Mouse (Mus musculus) lung, postnatal 36 days (tissue): ENCODE measurements around the gene Cramp1l.
"Not testable (repeated sequence)": the region's sequence is repeated elsewhere in the genome, so short reads cannot be mapped to it uniquely, and the experiment has no call there.

ENCODE experiments used
- DNase-seq: peaks from one replicate; pipeline ENCODE4 v3.0.0; 2022; ENCODE audit warnings: mixed read lengths

Cramp1l gene

DNA sequence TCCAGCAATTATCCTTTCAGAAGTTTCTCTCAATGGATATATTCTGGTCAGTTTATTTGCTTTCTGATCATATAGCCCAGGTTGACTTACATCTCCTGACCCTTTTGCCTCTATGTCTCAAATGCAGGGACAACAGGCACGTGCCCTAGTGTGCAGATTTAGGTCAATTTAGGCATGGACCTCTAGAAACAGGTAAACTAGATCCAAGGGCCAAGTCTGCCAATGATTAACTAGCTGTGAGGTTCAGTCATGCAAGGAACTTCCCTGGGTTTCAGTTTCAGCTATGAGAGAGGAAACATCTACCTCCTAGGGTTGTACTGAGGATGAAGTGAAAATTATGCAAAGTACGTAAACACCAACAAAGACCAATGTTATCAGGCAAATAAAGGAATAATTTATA lies 62.3 kb downstream of the Cramp1l start:
- peak; percentile 37 for DNase-seq

DNA sequence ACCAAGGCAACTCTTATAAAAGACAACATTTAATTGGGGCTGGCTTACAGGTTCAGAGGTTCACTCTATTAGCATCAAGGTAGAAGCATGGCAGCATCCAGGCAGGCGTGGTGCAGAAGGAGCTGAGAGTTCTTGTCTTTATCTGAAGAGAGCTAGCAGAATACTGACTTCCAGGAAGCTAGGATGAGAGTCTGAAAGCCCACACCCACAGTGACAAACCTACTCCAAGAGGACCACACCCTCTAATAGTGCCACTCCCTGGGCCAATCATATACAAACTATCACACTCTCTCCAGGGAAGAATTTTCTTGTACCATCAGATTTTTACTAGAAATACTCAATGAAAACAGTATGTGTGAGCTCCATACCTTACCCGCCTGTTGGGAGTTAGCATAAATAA lies 64.9 kb downstream of the Cramp1l start:
- DNase-seq: no peak

DNA sequence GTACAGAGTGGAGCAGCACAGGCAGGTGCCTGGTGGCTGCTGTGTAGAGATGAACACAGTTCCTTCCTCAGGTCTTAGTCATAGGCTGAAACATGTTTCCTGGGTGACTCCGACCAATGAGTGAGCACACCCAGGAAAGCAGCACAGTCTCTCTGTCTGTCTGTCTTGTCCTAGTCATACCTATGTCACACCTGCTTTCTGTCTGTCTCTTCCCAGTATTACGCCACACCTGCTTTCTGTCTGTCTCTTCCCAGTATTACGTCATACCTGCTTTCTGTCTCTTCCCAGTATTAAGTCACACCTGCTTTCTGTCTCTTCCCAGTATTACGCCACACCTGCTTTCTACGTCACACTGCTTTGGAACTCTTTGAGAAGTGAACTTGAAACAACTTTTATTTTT lies 67.4 kb downstream of the Cramp1l start:
- no peak for DNase-seq

DNA sequence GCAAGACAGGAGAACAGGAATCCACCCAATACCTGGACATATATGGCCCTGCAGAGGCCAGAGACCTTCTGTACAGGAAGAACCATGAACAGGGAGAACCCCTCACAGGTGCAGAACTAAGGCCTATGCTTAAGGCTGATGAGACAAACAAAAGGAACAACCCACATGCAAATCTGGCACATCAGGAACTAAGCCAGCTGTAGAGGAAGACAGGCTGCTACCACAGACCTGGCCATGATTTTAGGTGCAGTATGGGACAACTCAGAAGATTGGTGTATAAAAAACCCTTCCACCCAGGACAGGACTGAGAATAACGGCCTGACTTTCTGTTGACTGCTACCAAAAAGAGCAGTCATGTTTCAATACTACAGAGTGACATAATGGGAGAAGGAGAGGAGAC lies 72.0 kb downstream of the Cramp1l start:
- not testable (repeated sequence) for DNase-seq

DNA sequence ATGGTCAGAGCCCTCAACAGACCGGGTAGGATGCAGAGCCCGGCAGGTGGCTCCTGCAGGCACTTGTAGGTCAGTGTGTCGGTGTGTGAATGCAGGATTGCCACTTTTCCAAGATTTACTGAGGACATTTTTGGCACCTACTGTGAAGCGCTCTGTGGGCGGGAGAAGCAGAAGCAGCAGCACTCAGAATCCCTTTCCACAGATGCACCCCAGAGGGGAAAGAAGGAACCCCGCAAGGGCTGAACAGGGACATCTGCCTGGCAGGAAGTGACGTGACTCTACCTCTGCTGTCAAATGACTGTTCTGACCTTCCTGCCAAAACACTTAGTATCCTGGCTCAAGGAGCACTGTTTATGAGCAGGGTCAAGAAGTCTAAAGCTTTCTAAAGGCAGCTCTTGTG lies 72.6 kb downstream of the Cramp1l start:
- no peak for DNase-seq

- DNase-seq: peak; percentile 69
Observed at GRCm38 (mm10) chr17:24942453-24942852, 73.1 kb downstream of the Cramp1l start.

DNA sequence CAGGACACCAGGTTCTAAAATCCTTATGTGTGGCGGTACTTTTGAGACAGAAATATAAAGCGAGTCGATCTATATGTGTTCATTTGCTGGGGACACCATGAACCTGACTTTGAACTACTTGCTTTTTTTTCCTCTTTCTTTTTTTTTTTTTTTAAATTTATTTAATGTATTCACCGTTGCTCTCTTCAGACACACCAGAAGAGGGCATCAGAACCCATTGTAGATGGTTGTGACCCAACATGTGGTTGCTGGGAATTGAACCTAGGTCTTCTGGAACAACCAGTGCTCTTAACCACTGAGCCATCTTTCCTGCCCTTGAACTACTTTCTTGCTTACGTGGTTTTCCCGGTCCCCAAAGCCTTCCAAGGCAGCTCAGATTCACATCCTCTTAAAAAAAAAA lies 78.3 kb downstream of the Cramp1l start:
- no peak for DNase-seq

DNA sequence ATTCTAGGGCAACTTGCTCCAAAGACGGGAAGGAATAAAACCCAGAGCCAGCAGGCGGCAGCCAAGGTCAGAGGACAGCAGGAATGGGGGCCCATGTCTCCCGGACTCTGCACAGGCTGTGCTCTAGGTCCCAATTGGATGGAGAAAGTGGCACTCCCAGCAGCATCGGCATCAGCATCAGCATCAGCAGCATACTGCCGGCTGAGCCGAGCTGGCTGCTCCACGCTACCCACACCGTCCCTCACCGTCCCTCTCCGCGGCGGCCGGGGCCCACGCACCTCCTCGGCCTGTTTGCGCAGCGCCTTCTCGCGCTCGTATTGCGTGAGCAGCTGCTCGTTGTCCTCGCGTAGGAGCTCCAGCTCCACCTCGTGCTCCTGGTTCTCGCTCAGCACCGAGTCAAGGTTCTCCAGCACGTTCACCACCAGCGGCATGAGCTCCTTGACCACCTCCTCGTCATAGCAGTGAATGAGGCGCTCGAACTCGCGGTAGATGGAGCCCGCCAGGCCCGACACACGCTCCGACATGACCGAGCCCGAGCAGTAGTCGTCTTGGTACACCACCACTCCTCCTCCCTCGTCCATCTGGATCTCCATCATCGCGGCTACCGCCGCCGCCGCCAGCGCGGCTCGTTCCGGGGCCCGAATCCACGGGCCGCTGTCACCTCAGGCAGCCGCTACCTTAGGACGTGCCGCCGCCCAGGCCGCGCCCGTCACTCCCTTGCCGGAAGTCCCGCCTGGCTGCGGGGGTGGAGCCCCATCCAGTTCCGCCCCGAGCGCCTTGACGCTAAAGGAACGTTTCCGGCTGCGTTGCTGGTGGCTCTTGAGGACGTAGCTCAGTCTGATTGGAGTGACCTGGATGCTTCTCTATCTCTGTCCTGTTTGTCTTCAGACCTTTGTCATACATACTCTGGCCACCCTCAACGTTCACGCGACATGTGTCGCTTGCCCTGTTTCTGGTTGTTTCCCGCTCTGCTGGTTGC lies 79.0 kb downstream of the Cramp1l start, which contains the start of gene Mapk8ip3:
TSS of gene Mapk8ip3 (minus strand) at position 719 of the 979 bp plus-strand sequence.
- peak; percentile 97 for DNase-seq

DNA sequence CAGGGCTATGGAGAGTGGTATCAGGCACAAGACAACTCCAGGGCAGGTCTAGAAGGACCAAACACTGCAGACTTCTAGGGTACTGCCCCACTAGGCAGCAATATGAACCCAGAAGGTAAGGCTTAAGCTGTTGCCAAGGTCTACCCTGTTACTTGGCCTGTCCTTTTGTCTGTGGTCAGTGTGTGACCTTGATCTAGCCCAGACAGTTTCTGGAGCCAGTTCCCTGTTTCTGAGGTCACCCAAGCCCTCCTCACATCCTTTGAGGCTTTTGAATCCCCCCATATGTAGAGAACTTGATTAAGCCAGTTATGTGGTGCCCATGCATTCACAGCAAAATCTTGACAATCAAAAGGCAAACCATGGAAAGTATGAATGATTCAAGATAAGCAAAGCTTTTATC lies 79.9 kb downstream of the Cramp1l start:
- DNase-seq: no peak

DNA sequence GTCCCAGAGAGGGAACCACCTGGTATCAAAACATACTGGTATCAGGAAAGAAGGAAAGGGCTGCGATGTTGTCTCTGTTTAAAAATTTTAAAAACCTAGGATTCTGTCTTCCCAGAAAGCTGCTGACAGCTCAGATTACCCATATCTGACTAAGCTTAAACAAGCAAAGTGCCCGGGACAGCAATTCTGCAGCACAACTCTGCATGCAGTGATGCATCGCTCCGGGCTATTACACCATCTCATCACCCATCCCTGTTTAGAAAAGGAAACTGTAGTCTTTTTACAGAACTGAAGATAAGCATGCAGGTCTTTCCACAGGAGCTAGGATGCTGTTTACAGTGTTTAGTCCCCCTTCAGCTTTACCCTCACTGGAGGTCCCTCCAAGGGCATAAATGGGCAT lies 80.7 kb downstream of the Cramp1l start:
- DNase-seq: no peak

- no peak for DNase-seq
Observed at GRCm38 (mm10) chr17:24933163-24933562, 82.4 kb downstream of the Cramp1l start.

DNA sequence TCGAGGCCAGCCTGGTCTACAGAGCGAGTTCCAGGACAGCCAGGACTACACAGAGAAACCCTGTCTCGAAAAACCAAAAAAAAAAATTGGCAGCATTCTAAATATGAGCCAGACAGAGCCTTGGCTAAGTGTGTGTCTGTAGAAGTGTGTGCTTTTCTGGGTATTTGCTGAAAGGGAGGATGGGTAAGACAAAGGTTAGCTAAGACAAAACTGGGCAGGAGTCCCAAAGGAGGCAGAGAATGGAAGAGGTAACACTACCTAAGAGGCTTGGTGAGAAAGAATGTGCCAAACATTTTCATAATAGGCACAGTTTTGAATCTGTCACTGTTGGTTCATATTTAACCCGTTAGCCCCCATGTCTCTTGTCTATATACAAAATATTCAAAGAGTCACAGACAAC lies 83.2 kb downstream of the Cramp1l start:
- no peak for DNase-seq

DNA sequence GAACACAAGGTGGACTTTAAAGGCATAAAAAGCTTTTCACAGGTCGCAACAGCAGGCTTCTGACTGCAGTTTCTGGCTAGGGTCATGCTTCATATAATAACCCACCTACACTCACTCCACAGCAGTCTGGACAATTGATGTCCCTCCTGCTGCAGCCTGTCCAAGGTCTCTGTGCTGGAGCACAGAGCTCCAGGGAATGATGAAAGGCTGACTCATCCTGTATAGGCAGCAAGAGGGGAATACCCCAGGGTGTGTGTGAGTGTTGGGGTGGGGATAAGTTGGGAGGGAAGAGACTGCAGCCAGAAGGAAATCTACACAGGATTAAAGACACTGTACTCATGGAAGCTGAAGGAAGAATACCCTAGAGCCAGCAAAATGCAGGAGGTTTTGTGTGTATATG lies 86.1 kb downstream of the Cramp1l start:
- DNase-seq: no peak

GRCm38 (mm10) chr17:24923246-24923645 lies 92.3 kb downstream of the Cramp1l start:
- no peak for DNase-seq

DNA sequence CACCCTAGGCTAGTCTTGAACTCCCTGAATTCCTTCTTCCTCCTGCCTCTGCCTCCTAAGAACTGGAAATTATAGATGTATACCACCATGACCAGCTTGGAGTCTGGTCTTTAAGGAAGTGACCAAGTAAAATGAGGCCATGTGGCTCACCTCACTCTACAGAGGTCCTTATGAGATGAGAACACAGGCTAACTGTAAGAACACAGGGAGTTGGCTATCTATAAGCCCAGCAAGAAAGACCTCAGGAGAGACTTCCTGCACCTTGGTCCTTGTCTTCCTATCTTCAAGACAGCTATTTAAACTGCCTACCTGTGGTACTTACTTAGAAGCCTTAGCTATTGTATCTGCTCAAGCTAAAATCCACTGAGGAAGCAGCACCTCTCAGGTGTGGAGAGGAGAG lies 101.6 kb downstream of the Cramp1l start:
- no peak for DNase-seq
